Mouse (Mus musculus): ENCODE results near the gene Prss35. TPM values are rescaled to one million over a fixed set of nuclear protein-coding genes. Genes with fewer than 3 reads are reported as not detected.

The Prss35 gene
- polyA plus RNA-seq, 2 experiments: 0.43 to 0.48 TPM

DNA sequence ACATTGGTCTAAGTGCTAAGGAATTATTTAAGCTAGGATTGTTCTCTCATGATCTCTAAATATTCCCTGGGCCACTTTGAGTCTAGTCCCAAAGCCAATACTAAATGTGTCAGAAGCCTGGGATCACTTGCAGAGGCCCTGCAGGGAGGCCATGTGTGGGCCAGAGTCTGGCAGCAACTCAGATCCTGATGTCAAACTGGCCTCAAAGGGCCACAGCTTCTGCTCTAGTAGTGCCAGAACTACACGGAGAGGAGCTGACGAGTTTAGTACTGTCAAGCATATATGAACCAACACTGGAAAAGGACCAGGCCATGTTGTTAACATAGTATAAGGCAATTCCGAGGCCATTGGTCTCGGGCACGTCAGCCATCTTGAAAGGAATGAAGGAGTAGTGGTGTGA is 54.7 kb downstream of the Prss35 start:
- H3K9me3 ChIP-seq (ENCODE audit: control insufficient read depth, low read length): no peaks in the 10 kb centered on the region
- WGBS (ENCODE audit: insufficient replicate concordance): 67% methylated on average over 5 of the region's 5 CpGs
- no peak overlapping the region for H3K9ac ChIP-seq (replicated peaks)
- no peak overlapping the region for H3K27ac ChIP-seq
- DNase-seq (ENCODE audit: low read depth in 3 of 3, low spot score in 3 of 3) (no peak), ATAC-seq (ENCODE audit: insufficient read depth) (no peak)
- H3K4me3 ChIP-seq (ENCODE audit: insufficient read depth in 1 of 2, low read depth in 2 of 2, low read length in 2 of 2): no peak overlapping the region
- no peaks in the 10 kb centered on the region for H3K4me1 ChIP-seq (replicated peaks; ENCODE audit: control insufficient read depth in 2 of 2, insufficient read depth in 2 of 2, low read length in 1 of 2)
- no peaks in the 10 kb centered on the region for H3K27me3 ChIP-seq (ENCODE audit: control insufficient read depth, insufficient read depth, low read length)
- H3K36me3 ChIP-seq (replicated peaks; ENCODE audit: control insufficient read depth, insufficient read depth, low read depth): no peaks in the 10 kb centered on the region
- TF ChIP-seq EP300 (IDR thresholded peaks at IDR 0.05; ENCODE audit: low read depth): no peak
- no peak overlapping the region for H3K4me2 ChIP-seq (ENCODE audit: low read depth)

DNA sequence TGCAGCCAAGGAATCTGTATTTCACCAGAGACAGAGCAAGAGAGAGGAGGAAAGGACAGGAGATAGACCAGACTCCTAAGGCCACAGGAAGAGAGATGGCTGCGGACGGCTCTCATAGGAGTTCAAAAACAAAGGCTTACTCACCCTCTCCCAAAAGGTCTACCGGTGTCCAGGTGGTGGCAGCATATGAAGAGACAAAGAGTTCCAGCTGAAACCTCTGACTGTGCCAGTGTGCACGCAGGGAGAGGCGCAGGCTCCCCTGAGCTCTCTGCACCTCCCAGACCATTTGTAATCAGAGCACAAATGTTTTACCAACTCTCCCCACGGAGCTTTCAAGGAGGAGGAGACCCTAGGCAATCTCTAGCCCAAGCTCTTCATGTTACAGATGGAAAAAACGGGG is 55.2 kb downstream of the Prss35 start:
- Histone ChIP-seq H3K4me3 (ENCODE audit: insufficient read depth in 1 of 2, low read depth in 2 of 2, low read length in 2 of 2) (no peak overlapping the region), H3K36me3 (replicated peaks; ENCODE audit: control insufficient read depth, insufficient read depth, low read depth) (no peaks in the 10 kb centered on the region), H3K4me2 (ENCODE audit: low read depth) (no peak overlapping the region), H3K9me3 (ENCODE audit: control insufficient read depth, low read length) (no peaks in the 10 kb centered on the region), H3K9ac (replicated peaks) (no peak overlapping the region), H3K27ac (no peak overlapping the region), H3K27me3 (ENCODE audit: control insufficient read depth, insufficient read depth, low read length) (no peaks in the 10 kb centered on the region), H3K4me1 (replicated peaks; ENCODE audit: control insufficient read depth in 2 of 2, insufficient read depth in 2 of 2, low read length in 1 of 2) (no peaks in the 10 kb centered on the region)
- DNase-seq (ENCODE audit: low read depth in 3 of 3, low spot score in 3 of 3): no peak
- TF ChIP-seq EP300 (IDR thresholded peaks at IDR 0.05; ENCODE audit: low read depth): no peak
- no peak for TF ChIP-seq CTCF (IDR thresholded peaks at IDR 0.05; ENCODE audit: low read depth)
- ATAC-seq (ENCODE audit: insufficient read depth): no peak
- WGBS (ENCODE audit: insufficient replicate concordance): 36% methylated on average over 7 of the region's 7 CpGs

DNA sequence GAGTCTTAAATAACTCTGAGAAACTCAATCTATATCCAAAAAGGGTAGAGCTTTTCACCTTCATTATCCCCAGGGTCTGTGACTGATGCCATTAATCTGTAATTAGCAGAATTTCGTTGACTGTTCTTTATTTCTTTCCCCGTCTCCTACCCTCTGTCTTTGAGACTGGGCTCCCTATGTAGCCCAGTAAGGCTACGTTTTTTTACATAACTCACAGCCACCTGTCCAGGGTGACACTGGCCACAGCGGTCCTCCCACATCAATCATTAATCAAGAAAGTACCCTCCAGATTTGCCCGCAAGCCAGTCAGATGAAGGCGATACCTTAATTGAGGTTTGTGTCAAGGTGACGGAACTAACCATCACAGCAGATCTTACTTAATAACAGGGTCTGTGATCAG is 55.6 kb downstream of the Prss35 start:
- Histone ChIP-seq H3K4me3 (ENCODE audit: insufficient read depth in 1 of 2, low read depth in 2 of 2, low read length in 2 of 2) (no peak overlapping the region), H3K27ac (no peak overlapping the region), H3K36me3 (replicated peaks; ENCODE audit: control insufficient read depth, insufficient read depth, low read depth) (no peaks in the 10 kb centered on the region), H3K4me2 (ENCODE audit: low read depth) (no peak overlapping the region), H3K27me3 (ENCODE audit: control insufficient read depth, insufficient read depth, low read length) (no peaks in the 10 kb centered on the region), H3K9me3 (ENCODE audit: control insufficient read depth, low read length) (no peaks in the 10 kb centered on the region), H3K4me1 (replicated peaks; ENCODE audit: control insufficient read depth in 2 of 2, insufficient read depth in 2 of 2, low read length in 1 of 2) (no peaks in the 10 kb centered on the region), H3K9ac (replicated peaks) (no peak overlapping the region)
- no peak for TF ChIP-seq EP300 (IDR thresholded peaks at IDR 0.05; ENCODE audit: low read depth)
- no peak for TF ChIP-seq CTCF (IDR thresholded peaks at IDR 0.05; ENCODE audit: low read depth)
- no peak for ATAC-seq (ENCODE audit: insufficient read depth)
- WGBS (ENCODE audit: insufficient replicate concordance): 67% methylated on average over 7 of the region's 7 CpGs
- DNase-seq (ENCODE audit: low read depth in 3 of 3, low spot score in 3 of 3): no peak

DNA sequence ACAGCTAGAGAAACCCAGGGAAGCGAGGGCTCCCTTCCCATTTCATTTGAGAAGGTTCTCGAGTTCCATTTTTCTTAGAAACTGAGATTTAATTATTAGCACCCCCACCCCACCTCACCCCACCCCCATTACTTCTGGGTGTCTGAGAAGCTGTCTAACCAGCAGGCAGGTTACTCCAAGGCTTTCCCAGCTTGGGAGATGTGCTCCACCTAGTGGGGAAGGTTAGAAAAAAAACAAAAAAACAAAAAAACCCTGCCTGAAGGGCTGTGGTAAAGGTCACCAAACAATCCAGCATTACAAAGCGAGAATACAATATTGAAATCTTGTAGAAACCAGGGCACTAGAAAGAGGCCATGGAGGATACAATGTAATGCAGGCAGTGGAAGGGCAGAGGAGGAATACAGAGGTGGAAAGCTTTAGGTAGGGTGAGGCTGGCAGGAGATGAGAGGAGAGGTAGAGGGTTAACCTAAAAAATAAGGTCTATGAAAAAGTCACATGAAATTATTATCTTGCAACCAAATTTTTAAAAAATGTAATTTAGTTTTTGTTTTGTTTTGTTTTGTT is 57.2 kb downstream of the Prss35 start:
- Histone ChIP-seq H3K27ac (no peak overlapping the region), H3K36me3 (replicated peaks; ENCODE audit: control insufficient read depth, insufficient read depth, low read depth) (no peaks in the 10 kb centered on the region), H3K4me3 (ENCODE audit: insufficient read depth in 1 of 2, low read depth in 2 of 2, low read length in 2 of 2) (no peak overlapping the region), H3K27me3 (ENCODE audit: control insufficient read depth, insufficient read depth, low read length) (no peaks in the 10 kb centered on the region), H3K9me3 (ENCODE audit: control insufficient read depth, low read length) (no peaks in the 10 kb centered on the region), H3K4me2 (ENCODE audit: low read depth) (no peak overlapping the region), H3K9ac (replicated peaks) (no peak overlapping the region), H3K4me1 (replicated peaks; ENCODE audit: control insufficient read depth in 2 of 2, insufficient read depth in 2 of 2, low read length in 1 of 2) (no peaks in the 10 kb centered on the region)
- no peak for DNase-seq (ENCODE audit: low read depth in 3 of 3, low spot score in 3 of 3)
- TF ChIP-seq CTCF (IDR thresholded peaks at IDR 0.05; ENCODE audit: low read depth) (peak; percentile 36; the same call in 1 of the 2 replicates), EP300 (IDR thresholded peaks at IDR 0.05; ENCODE audit: low read depth) (no peak)
- ATAC-seq (ENCODE audit: insufficient read depth): no peak
- 16% methylated on average over 3 of the region's 3 CpGs for WGBS (ENCODE audit: insufficient replicate concordance)

Other genes with a start within 250 kb of the Prss35 start
- gene Pgm3, start 171.8 kb upstream of the Prss35 start, polyA plus RNA-seq (2012; rRNA removed): 4.2 and 7.0 TPM in 2 replicates
- 14.9 and 16.1 TPM in 2 replicates for gene Pgm3, start 171.8 kb upstream of the Prss35 start, polyA plus RNA-seq (2014; fragmentation: Nextera tagmentation; extraction: Ambion mirVana)
- 0.17 and 0.37 TPM in 2 replicates for gene Rwdd2a, start 171.7 kb upstream of the Prss35 start, polyA plus RNA-seq (2012; rRNA removed)
- gene Rwdd2a, start 171.7 kb upstream of the Prss35 start, polyA plus RNA-seq (2014; fragmentation: Nextera tagmentation; extraction: Ambion mirVana): 0.61 and 0.83 TPM in 2 replicates
- 1.6 and 1.8 TPM in 2 replicates for gene Me1, start 47.7 kb upstream of the Prss35 start, polyA plus RNA-seq (2012; rRNA removed)
- 3.1 and 3.6 TPM in 2 replicates for gene Me1, start 47.7 kb upstream of the Prss35 start, polyA plus RNA-seq (2014; fragmentation: Nextera tagmentation; extraction: Ambion mirVana)
- 0.02 and 0.05 TPM in 2 replicates for gene Snap91, start 137.0 kb downstream of the Prss35 start, polyA plus RNA-seq (2012; rRNA removed)
- gene Snap91, start 137.0 kb downstream of the Prss35 start, polyA plus RNA-seq (2014; fragmentation: Nextera tagmentation; extraction: Ambion mirVana): not detected in 2 replicates

Measured in liver, embryonic 14.5 days (tissue).